Mouse (Mus musculus): Measurements from ENCODE around the gene Sec61a1. TPM values are rescaled to one million over a fixed set of nuclear protein-coding genes. Genes with fewer than 3 reads are reported as not detected.
A peak's percentile ranks its signal among the peaks of the same experiment; 100 is the strongest.

Gene Sec61a1
- polyA plus RNA-seq, 1 experiment from 2014 or later: 202 TPM

- WGBS: 92% methylated on average over 3 of the region's 3 CpGs
- Histone ChIP-seq H3K27ac (ENCODE audit: low read depth, low read length) (no peak overlapping the region), H3K36me3 (ENCODE audit: control insufficient read depth, insufficient read depth, low read length) (no peaks in the 10 kb centered on the region), H3K4me2 (ENCODE audit: low read depth, low read length, severe bottlenecking) (no peak overlapping the region), H3K27me3 (ENCODE audit: control insufficient read depth, insufficient read depth, low read length) (no peaks in the 10 kb centered on the region), H3K4me1 (replicated peaks; ENCODE audit: control insufficient read depth, insufficient read depth, low read length) (0 out of 2 replicates have a peak, but pooled peaks cover 3% of the 10 kb centered on the region), H3K4me3 (ENCODE audit: low read depth, low read length) (no peak overlapping the region), H3K9me3 (ENCODE audit: control insufficient read depth, low read length) (no peaks in the 10 kb centered on the region), H3K9ac (ENCODE audit: low read length) (no peak overlapping the region)
- ATAC-seq (replicated peaks; ENCODE audit: low FRiP score) (no peak), DNase-seq (ENCODE audit: low spot score) (peak; percentile 33)
Measured at GRCm38 (mm10) chr6:88523451-88523850, 4.7 kb upstream of the Sec61a1 start.

- H3K27ac ChIP-seq (ENCODE audit: low read depth, low read length): no peak overlapping the region
- H3K9me3 ChIP-seq (ENCODE audit: control insufficient read depth, low read length): no peaks in the 10 kb centered on the region
- no peak overlapping the region for H3K4me2 ChIP-seq (ENCODE audit: low read depth, low read length, severe bottlenecking)
- H3K9ac ChIP-seq (ENCODE audit: low read length): no peak overlapping the region
- no peak overlapping the region for H3K4me3 ChIP-seq (ENCODE audit: low read depth, low read length)
- ATAC-seq (replicated peaks; ENCODE audit: low FRiP score) (no peak), DNase-seq (ENCODE audit: low spot score) (no peak)
- H3K4me1 ChIP-seq (replicated peaks; ENCODE audit: control insufficient read depth, insufficient read depth, low read length): peaks cover 3% of the 10 kb centered on the region; the same call in 1 of the 2 replicates
- no peaks in the 10 kb centered on the region for H3K36me3 ChIP-seq (ENCODE audit: control insufficient read depth, insufficient read depth, low read length)
- no peaks in the 10 kb centered on the region for H3K27me3 ChIP-seq (ENCODE audit: control insufficient read depth, insufficient read depth, low read length)
- WGBS: 70% methylated on average over 3 of the region's 3 CpGs
Measured at GRCm38 (mm10) chr6:88523043-88523442, 4.3 kb upstream of the Sec61a1 start.

- Histone ChIP-seq H3K9ac (ENCODE audit: low read length) (no peak overlapping the region), H3K4me2 (ENCODE audit: low read depth, low read length, severe bottlenecking) (no peak overlapping the region), H3K4me3 (ENCODE audit: low read depth, low read length) (no peak overlapping the region), H3K27me3 (ENCODE audit: control insufficient read depth, insufficient read depth, low read length) (no peaks in the 10 kb centered on the region), H3K27ac (ENCODE audit: low read depth, low read length) (no peak overlapping the region), H3K4me1 (replicated peaks; ENCODE audit: control insufficient read depth, insufficient read depth, low read length) (peaks cover 7% of the 10 kb centered on the region; the same call in 1 of the 2 replicates), H3K9me3 (ENCODE audit: control insufficient read depth, low read length) (no peaks in the 10 kb centered on the region), H3K36me3 (ENCODE audit: control insufficient read depth, insufficient read depth, low read length) (no peaks in the 10 kb centered on the region)
- no peak for DNase-seq (ENCODE audit: low spot score)
- WGBS: 72% methylated on average over 3 of the region's 3 CpGs
- ATAC-seq (replicated peaks; ENCODE audit: low FRiP score): no peak
Measured at GRCm38 (mm10) chr6:88522606-88523005, 3.9 kb upstream of the Sec61a1 start.

- DNase-seq (ENCODE audit: low spot score) (peak; percentile 44), ATAC-seq (replicated peaks; ENCODE audit: low FRiP score) (no peak)
- Histone ChIP-seq H3K4me2 (ENCODE audit: low read depth, low read length, severe bottlenecking) (no peak overlapping the region), H3K36me3 (ENCODE audit: control insufficient read depth, insufficient read depth, low read length) (no peaks in the 10 kb centered on the region), H3K9me3 (ENCODE audit: control insufficient read depth, low read length) (no peaks in the 10 kb centered on the region), H3K4me3 (ENCODE audit: low read depth, low read length) (no peak overlapping the region), H3K27me3 (ENCODE audit: control insufficient read depth, insufficient read depth, low read length) (no peaks in the 10 kb centered on the region), H3K27ac (ENCODE audit: low read depth, low read length) (no peak overlapping the region), H3K4me1 (replicated peaks; ENCODE audit: control insufficient read depth, insufficient read depth, low read length) (peaks cover 12% of the 10 kb centered on the region; the same call in 1 of the 2 replicates), H3K9ac (ENCODE audit: low read length) (no peak overlapping the region)
- WGBS: 86% methylated on average over 7 of the region's 7 CpGs
Measured at GRCm38 (mm10) chr6:88521821-88522220, 3.1 kb upstream of the Sec61a1 start.

GRCm38 (mm10) chr6:88517701-88518403 lies 853 bp downstream of the Sec61a1 start:
- peak; percentile 51 for DNase-seq (ENCODE audit: low spot score)
- Histone ChIP-seq H3K36me3 (ENCODE audit: control insufficient read depth, insufficient read depth, low read length) (peaks cover 5% of the 10 kb centered on the region; the same call in 1 of the 2 replicates), H3K4me2 (ENCODE audit: low read depth, low read length, severe bottlenecking) (peak overlapping the region; percentile 78), H3K9ac (ENCODE audit: low read length) (peak overlapping the region; percentile 82), H3K9me3 (ENCODE audit: control insufficient read depth, low read length) (no peaks in the 10 kb centered on the region), H3K27ac (ENCODE audit: low read depth, low read length) (peak overlapping the region; percentile 51; the same call in 1 of the 2 replicates), H3K4me3 (ENCODE audit: low read depth, low read length) (peak overlapping the region; percentile 76), H3K4me1 (replicated peaks; ENCODE audit: control insufficient read depth, insufficient read depth, low read length) (peaks cover 12% of the 10 kb centered on the region; the same call in 1 of the 2 replicates), H3K27me3 (ENCODE audit: control insufficient read depth, insufficient read depth, low read length) (no peaks in the 10 kb centered on the region)
- no peak for ATAC-seq (replicated peaks; ENCODE audit: low FRiP score)
- 15% methylated on average over 18 of the region's 18 CpGs for WGBS

- WGBS: 82% methylated on average over 5 of the region's 5 CpGs
- Histone ChIP-seq H3K4me2 (ENCODE audit: low read depth, low read length, severe bottlenecking) (no peak overlapping the region), H3K4me1 (replicated peaks; ENCODE audit: control insufficient read depth, insufficient read depth, low read length) (peaks cover 12% of the 10 kb centered on the region; the same call in 1 of the 2 replicates), H3K36me3 (ENCODE audit: control insufficient read depth, insufficient read depth, low read length) (peaks cover 5% of the 10 kb centered on the region; the same call in 1 of the 2 replicates), H3K9ac (ENCODE audit: low read length) (no peak overlapping the region), H3K4me3 (ENCODE audit: low read depth, low read length) (no peak overlapping the region), H3K27me3 (ENCODE audit: control insufficient read depth, insufficient read depth, low read length) (no peaks in the 10 kb centered on the region), H3K9me3 (ENCODE audit: control insufficient read depth, low read length) (no peaks in the 10 kb centered on the region), H3K27ac (ENCODE audit: low read depth, low read length) (no peak overlapping the region)
- ATAC-seq (replicated peaks; ENCODE audit: low FRiP score) (no peak), DNase-seq (ENCODE audit: low spot score) (peak; percentile 34)
Measured at GRCm38 (mm10) chr6:88516667-88517066, 2.0 kb downstream of the Sec61a1 start.

- H3K9me3 ChIP-seq (ENCODE audit: control insufficient read depth, low read length): no peaks in the 10 kb centered on the region
- ATAC-seq (replicated peaks; ENCODE audit: low FRiP score) (no peak), DNase-seq (ENCODE audit: low spot score) (peak; percentile 21)
- H3K4me3 ChIP-seq (ENCODE audit: low read depth, low read length): no peak overlapping the region
- no peak overlapping the region for H3K27ac ChIP-seq (ENCODE audit: low read depth, low read length)
- no peak overlapping the region for H3K9ac ChIP-seq (ENCODE audit: low read length)
- H3K36me3 ChIP-seq (ENCODE audit: control insufficient read depth, insufficient read depth, low read length): peaks cover 5% of the 10 kb centered on the region; the same call in 1 of the 2 replicates
- H3K4me1 ChIP-seq (replicated peaks; ENCODE audit: control insufficient read depth, insufficient read depth, low read length): peaks cover 12% of the 10 kb centered on the region; the same call in 1 of the 2 replicates
- H3K4me2 ChIP-seq (ENCODE audit: low read depth, low read length, severe bottlenecking): no peak overlapping the region
- no peaks in the 10 kb centered on the region for H3K27me3 ChIP-seq (ENCODE audit: control insufficient read depth, insufficient read depth, low read length)
- WGBS: 88% methylated on average over 8 of the region's 8 CpGs
Measured at GRCm38 (mm10) chr6:88515971-88516370, 2.7 kb downstream of the Sec61a1 start.

GRCm38 (mm10) chr6:88514546-88514945 lies 4.2 kb downstream of the Sec61a1 start:
- no peak for DNase-seq (ENCODE audit: low spot score)
- H3K27me3 ChIP-seq (ENCODE audit: control insufficient read depth, insufficient read depth, low read length): no peaks in the 10 kb centered on the region
- no peak overlapping the region for H3K27ac ChIP-seq (ENCODE audit: low read depth, low read length)
- no peak overlapping the region for H3K9ac ChIP-seq (ENCODE audit: low read length)
- H3K36me3 ChIP-seq (ENCODE audit: control insufficient read depth, insufficient read depth, low read length): peaks cover 11% of the 10 kb centered on the region; the same call in 1 of the 2 replicates
- no peak overlapping the region for H3K4me2 ChIP-seq (ENCODE audit: low read depth, low read length, severe bottlenecking)
- H3K4me1 ChIP-seq (replicated peaks; ENCODE audit: control insufficient read depth, insufficient read depth, low read length): peaks cover 10% of the 10 kb centered on the region; the same call in 1 of the 2 replicates
- ATAC-seq (replicated peaks; ENCODE audit: low FRiP score): no peak
- no peaks in the 10 kb centered on the region for H3K9me3 ChIP-seq (ENCODE audit: control insufficient read depth, low read length)
- 93% methylated on average over 4 of the region's 4 CpGs for WGBS
- no peak overlapping the region for H3K4me3 ChIP-seq (ENCODE audit: low read depth, low read length)

Data from forebrain, embryonic 11.5 days (tissue).